Mouse (Mus musculus): ENCODE data around the gene Cnn1. TPM values are rescaled to one million over a fixed set of nuclear protein-coding genes. Genes with fewer than 3 reads are reported as not detected.
"Not testable (repeated sequence)": the region's sequence is repeated elsewhere in the genome, so short reads cannot be mapped to it uniquely, and the experiment has no call there.

Cnn1 gene
- total RNA-seq, 4 experiments from 2014 or later: 1.7 to 4.9 (median 2.1) TPM

GRCm38 (mm10) chr9:22075778-22076177 lies 23.2 kb upstream of the Cnn1 start:
- DNase-seq (ENCODE audit: low spot score in 2 of 2): not testable (repeated sequence)

DNA sequence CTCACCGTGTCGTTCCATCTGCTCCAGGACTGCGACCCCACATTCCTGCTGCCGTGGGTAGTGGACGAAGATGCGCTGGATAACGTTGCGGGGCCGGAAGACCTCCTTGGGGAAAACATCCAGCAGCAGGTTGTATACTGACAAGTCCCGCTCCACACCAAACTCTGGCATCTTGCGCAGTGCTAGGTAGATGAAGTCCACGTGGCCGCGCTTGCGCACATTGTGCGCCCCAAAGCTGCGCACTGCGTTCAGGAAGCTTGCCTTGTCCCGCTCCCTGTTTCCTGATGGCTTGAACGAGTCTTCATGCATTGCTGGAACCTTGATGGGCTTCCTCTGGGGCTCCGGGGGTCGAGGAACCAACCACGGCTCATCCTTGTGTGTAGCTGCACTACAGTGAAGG lies 22.8 kb upstream of the Cnn1 start:
- DNase-seq (ENCODE audit: low spot score in 2 of 2): no peak

GRCm38 (mm10) chr9:22084667-22085021 lies 14.4 kb upstream of the Cnn1 start:
- no peak for DNase-seq (ENCODE audit: low spot score in 2 of 2)

GRCm38 (mm10) chr9:22085022-22085834 lies 13.8 kb upstream of the Cnn1 start, which contains the start of gene Ecsit:
Gene Ecsit, minus strand, starts transcription at chr9:22085438.
- peak; percentile 94 to 95 for DNase-seq (ENCODE audit: low spot score in 2 of 2)

GRCm38 (mm10) chr9:22086012-22086411 lies 13.0 kb upstream of the Cnn1 start:
- DNase-seq (ENCODE audit: low spot score in 2 of 2): no peak

DNA sequence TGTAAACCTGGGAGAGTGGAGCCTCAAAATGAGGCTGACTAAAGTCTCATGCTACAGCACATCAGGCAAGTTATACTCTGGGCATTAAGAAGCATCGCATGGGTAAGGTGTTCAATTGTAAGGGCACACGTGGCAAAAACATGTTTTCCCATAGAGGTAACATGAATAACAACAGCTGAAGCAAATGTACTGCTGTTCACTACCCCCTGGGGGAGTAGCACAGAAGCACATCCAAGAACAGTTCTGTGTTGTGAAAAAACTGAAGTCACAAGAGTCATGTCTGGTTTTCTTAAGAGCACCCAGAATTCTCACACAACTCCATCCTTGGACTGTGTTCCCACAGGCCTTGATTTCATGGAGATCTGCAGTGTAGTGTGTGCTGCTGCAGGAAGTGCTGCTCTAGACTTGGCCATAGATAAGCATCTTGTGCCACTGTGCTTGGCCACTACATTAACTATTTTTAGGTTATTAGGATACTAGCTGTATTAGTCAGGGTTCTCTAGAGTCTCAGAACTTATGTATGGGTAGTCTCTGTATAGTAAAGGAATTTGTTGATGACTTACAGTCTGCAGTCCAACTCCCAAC lies 11.9 kb upstream of the Cnn1 start:
- DNase-seq (ENCODE audit: low spot score in 2 of 2): no peak

DNA sequence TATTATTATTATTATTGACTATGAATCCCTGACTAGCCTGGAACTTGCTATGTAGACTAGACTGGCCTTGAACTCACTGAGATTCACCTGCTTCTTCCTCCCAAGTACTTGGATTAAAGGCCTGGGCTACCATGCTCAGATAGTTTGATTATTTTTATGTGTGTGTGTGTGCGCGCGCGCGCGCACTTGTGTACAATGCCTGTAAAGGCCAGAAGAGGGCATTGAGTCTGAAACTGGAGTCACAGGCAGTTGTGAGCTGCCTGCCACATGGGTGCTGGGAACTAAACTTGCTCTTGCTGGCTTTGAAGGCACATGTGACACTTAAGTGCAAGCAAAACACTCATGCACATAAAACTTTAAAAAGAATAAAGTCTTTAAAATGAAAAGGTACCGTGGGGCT lies 9.7 kb upstream of the Cnn1 start:
- DNase-seq (ENCODE audit: low spot score in 2 of 2): no peak

GRCm38 (mm10) chr9:22089986-22090385 lies 9.0 kb upstream of the Cnn1 start:
- DNase-seq (ENCODE audit: low spot score in 2 of 2): no peak

GRCm38 (mm10) chr9:22092746-22093145 lies 6.3 kb upstream of the Cnn1 start:
- DNase-seq (ENCODE audit: low spot score in 2 of 2): no peak

- DNase-seq (ENCODE audit: low spot score in 2 of 2): peak; percentile 63 to 71
These were observed 3.1 kb upstream of the Cnn1 start for GRCm38 (mm10) chr9:22095854-22096307.

DNA sequence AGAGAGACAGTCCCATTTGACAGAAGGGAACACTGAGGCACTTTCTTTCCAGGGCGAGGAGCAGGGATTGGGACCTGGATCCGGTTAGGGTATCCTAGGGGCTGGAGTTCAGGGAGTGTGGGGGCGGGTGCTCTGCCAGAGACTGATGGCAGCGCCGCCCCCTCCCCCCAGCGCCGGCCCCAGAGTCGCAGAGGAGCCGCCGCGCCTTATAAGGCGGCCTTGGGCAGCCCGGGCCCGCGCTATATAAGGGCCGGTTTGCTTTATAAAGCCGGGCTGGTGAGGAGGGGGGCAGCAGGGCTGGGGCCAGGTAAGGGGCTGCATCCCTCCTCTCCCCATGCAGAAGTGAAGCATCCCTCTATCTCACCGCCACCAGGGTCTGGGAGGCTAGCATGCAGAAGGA lies 906 bp downstream of the Cnn1 start:
- DNase-seq (ENCODE audit: low spot score in 2 of 2): no peak

DNA sequence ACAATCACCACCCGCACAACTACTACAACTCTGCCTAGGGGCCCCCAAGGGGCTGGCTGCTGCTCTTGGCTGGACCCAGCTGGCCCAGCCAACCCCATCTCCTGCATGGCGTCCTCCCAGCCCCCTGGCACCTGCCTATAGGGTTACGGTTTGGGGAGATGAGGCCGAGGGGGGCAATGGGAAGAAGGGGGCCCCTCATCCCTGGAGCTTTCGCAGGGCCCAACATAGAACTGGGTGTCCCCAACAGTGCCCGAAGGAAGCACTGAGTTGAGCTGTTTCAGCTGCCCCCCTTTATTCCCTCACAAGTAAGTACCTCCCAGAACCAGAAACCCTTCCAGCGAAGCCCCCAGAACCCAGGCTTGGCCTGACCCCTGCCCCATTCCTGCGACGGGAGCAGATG lies 9.2 kb downstream of the Cnn1 start:
- no peak for DNase-seq (ENCODE audit: low spot score in 2 of 2)

- DNase-seq (ENCODE audit: low spot score in 2 of 2): no peak
These were observed 16.6 kb downstream of the Cnn1 start for GRCm38 (mm10) chr9:22115635-22116034.

GRCm38 (mm10) chr9:22116086-22116485 lies 17.1 kb downstream of the Cnn1 start:
- DNase-seq (ENCODE audit: low spot score in 2 of 2): no peak

GRCm38 (mm10) chr9:22116740-22117426 lies 17.9 kb downstream of the Cnn1 start, which contains the start of gene Elof1:
Gene Elof1, minus strand, starts transcription at chr9:22117172.
- peak; percentile 84 to 89 for DNase-seq (ENCODE audit: low spot score in 2 of 2)

GRCm38 (mm10) chr9:22117754-22118456 lies 18.9 kb downstream of the Cnn1 start:
- no peak for DNase-seq (ENCODE audit: low spot score in 2 of 2)

GRCm38 (mm10) chr9:22119543-22119942 lies 20.5 kb downstream of the Cnn1 start:
- DNase-seq (ENCODE audit: low spot score in 2 of 2): no peak

DNA sequence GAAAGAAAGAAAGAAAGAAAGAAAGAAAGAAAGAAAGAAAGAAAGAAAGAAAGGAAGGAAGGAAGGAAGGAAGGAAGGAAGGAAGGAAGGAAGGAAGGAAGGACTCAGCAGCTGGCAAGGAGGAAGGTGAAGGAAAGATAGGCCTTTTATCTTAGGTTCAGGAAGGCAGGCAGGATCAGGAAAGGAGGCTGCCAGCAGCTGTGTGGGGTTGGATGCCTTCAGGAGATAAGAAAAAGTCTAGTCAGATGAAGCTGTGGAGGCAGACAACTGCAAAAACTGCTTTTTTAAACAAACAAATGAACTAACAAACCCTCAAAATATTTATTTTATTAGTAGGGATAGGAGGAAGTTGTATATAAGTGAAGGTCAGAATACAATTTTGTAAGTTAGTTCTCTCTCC lies 22.5 kb downstream of the Cnn1 start:
- no peak for DNase-seq (ENCODE audit: low spot score in 2 of 2)

GRCm38 (mm10) chr9:22122005-22122404 lies 23.0 kb downstream of the Cnn1 start:
- DNase-seq (ENCODE audit: low spot score in 2 of 2): no peak

DNA sequence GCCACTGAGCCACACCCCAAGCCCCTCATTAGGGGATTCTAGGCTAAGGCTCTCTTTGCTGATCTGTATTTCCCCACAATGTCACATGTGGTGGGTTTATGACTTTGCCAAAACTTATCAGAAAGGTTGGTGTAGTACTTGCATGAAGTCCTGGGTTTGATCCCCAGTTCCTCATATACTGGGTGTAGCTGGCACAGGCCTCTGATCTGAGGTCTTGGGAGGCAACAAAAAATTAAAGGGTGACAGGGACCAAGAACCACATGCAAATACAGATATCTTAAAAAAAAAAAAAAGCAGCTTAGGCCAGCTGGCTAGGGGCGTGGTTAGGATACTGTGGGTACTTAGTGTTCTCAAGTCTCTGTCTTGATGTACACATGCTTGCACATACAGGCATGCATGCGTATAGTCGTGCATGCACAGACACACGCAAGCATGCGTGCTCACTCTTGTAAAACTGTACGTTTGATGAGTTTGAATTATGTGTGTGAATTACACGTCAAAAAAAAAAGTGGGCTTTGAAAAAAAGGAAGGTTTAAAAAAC lies 24.1 kb downstream of the Cnn1 start:
- DNase-seq (ENCODE audit: low spot score in 2 of 2): no peak

DNA sequence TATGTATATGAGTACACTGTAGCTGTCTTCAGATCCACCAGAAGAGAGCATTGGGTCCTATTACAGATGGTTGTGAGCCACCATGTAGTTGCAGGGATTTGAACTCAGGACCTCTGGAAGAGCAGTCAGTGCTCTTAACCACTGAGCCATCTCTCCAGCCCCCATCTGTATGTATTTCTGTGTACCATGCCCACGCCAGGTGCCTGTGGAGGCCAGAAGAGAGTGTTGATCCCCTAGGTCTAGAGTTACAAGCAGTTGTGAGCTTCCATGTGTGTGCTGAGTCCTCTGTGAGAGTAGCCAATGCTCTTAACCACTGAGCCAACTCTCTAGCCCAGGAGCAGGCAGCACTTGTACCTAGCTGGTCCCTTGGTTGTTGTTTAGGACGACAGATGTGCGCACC lies 25.2 kb downstream of the Cnn1 start:
- no peak for DNase-seq (ENCODE audit: low spot score in 2 of 2)

Measured in gastrocnemius, adult 8-10 months (tissue).